ENCODE assay signal across 8 mouse cellular contexts in genomic region chr5:25529529-25530421, GRCm38 (mm10). TPM values are rescaled to one million over a fixed set of nuclear protein-coding genes. Genes with fewer than 3 reads are reported as not detected.
DNase-seq lines count a peak whose midpoint lies in the region; ATAC-seq and TF ChIP-seq lines count a peak whose summit lies in the region.

No protein-coding gene starts in this region.

- dilution Hi-C loops in CH12.LX (cut with MboI; ENCODE audit: extremely low pct_ligation_motif_present, extremely low pct_unique_long_range_greater_than_20kb, low sequenced_read_pairs) = no loop called here

- peaks cover 0 to 17% of the 10 kb centered on the region in 2 experiments; a peak in 2 of 4 replicates for H3K4me1 ChIP-seq in CH12.LX (ENCODE audit: control insufficient read depth in 1 of 2, insufficient read depth in 2 of 2)
- H3K4me1 ChIP-seq in forebrain, embryonic 11.5 days (replicated peaks; ENCODE audit: control insufficient read depth, insufficient read depth, low read length) = 0 out of 2 replicates have a peak, but pooled peaks cover 2% of the 10 kb centered on the region
- H3K4me1 ChIP-seq in heart, embryonic 16.5 days (ENCODE audit: control insufficient read depth, insufficient read depth, low read length) = peaks cover 14% of the 10 kb centered on the region
- H3K4me1 ChIP-seq in liver, embryonic 15.5 days (replicated peaks) = peaks cover 56% of the 10 kb centered on the region
- H3K4me1 ChIP-seq in neural tube, embryonic 12.5 days = peaks cover 5% of the 10 kb centered on the region

- peak; percentile 100 for ATAC-seq in forebrain, embryonic 11.5 days (replicated peaks; ENCODE audit: low FRiP score)
- ATAC-seq in heart, embryonic 16.5 days (replicated peaks; ENCODE audit: extremely low read depth, insufficient read depth, low FRiP score) = peak; percentile 99
- peak; percentile 98 for ATAC-seq in liver, embryonic 15.5 days (ENCODE audit: insufficient read depth)
- ATAC-seq in neural tube, embryonic 12.5 days (ENCODE audit: low FRiP score, low read depth) = peak; percentile 100

- peak; percentile 88 for TF ChIP-seq POLR2A in CH12.LX (IDR thresholded peaks at IDR 0.05; ENCODE audit: low read depth, low read length)

- H3K79me2 ChIP-seq in CH12.LX (replicated peaks; ENCODE audit: control insufficient read depth, extremely low read depth, insufficient read depth, poor library complexity, severe bottlenecking) = no peaks in the 10 kb centered on the region

- under 1% methylated on average over 82 of the region's 87 CpGs for WGBS in forebrain, embryonic 11.5 days
- WGBS in heart, embryonic 16.5 days = under 1% methylated on average over 77 of the region's 87 CpGs
- WGBS in liver, embryonic 15.5 days (ENCODE audit: insufficient replicate concordance) = under 1% methylated on average over 87 of the region's 87 CpGs
- under 1% methylated on average over 87 of the region's 87 CpGs for WGBS in neural tube, embryonic 12.5 days

- no peaks in the 10 kb centered on the region for H3K36me3 ChIP-seq in CH12.LX (replicated peaks in 1 of 2; ENCODE audit: control insufficient read depth in 1 of 2, insufficient read depth in 1 of 2, low read length in 1 of 2)
- H3K36me3 ChIP-seq in forebrain, embryonic 11.5 days (ENCODE audit: control insufficient read depth, insufficient read depth, low read length) = no peaks in the 10 kb centered on the region
- H3K36me3 ChIP-seq in heart, embryonic 16.5 days (ENCODE audit: control insufficient read depth, insufficient read depth) = no peaks in the 10 kb centered on the region
- H3K36me3 ChIP-seq in liver, embryonic 15.5 days (replicated peaks) = no peaks in the 10 kb centered on the region
- no peaks in the 10 kb centered on the region for H3K36me3 ChIP-seq in neural tube, embryonic 12.5 days

- in situ Hi-C loops in CH12.LX (cut with MboI; ENCODE audit: low pct_ligation_motif_present, low pct_unique_long_range_greater_than_20kb, low sequenced_read_pairs) = no loop called here

- DNase-seq in CH12.LX (ENCODE audit: extremely low read depth) = peak; percentile 99
- peak; percentile 99 for DNase-seq in c-Kit-positive CD71-positive TER-119-negative erythroid progenitor cells, embryonic 14.5 days (ENCODE audit: low read depth)
- DNase-seq in forebrain, embryonic 11.5 days (ENCODE audit: low spot score) = peak; percentile 100
- DNase-seq in kidney, postnatal 36 days = peak; percentile 100
- DNase-seq in telencephalon, adult 2 months (ENCODE audit: low read depth, low spot score) = peak; percentile 99

- no peaks in the 10 kb centered on the region for H3K9me3 ChIP-seq in CH12.LX (replicated peaks; ENCODE audit: low read length)
- H3K9me3 ChIP-seq in forebrain, embryonic 11.5 days (ENCODE audit: control insufficient read depth, low read length) = no peaks in the 10 kb centered on the region
- no peaks in the 10 kb centered on the region for H3K9me3 ChIP-seq in heart, embryonic 16.5 days (replicated peaks; ENCODE audit: control insufficient read depth, low read length)
- no peaks in the 10 kb centered on the region for H3K9me3 ChIP-seq in liver, embryonic 15.5 days (replicated peaks)
- H3K9me3 ChIP-seq in neural tube, embryonic 12.5 days = no peaks in the 10 kb centered on the region

- no peak for TF ChIP-seq RAD21 in CH12.LX (IDR thresholded peaks at IDR 0.05; ENCODE audit: low read depth, low read length)

- no peaks in the 10 kb centered on the region for H3K27me3 ChIP-seq in CH12.LX (replicated peaks)
- H3K27me3 ChIP-seq in forebrain, embryonic 11.5 days (ENCODE audit: control insufficient read depth, insufficient read depth, low read length) = no peaks in the 10 kb centered on the region
- H3K27me3 ChIP-seq in heart, embryonic 16.5 days (ENCODE audit: control insufficient read depth, insufficient read depth, low read length) = no peaks in the 10 kb centered on the region
- no peaks in the 10 kb centered on the region for H3K27me3 ChIP-seq in liver, embryonic 15.5 days
- H3K27me3 ChIP-seq in neural tube, embryonic 12.5 days (replicated peaks) = no peaks in the 10 kb centered on the region

- H3K4me2 ChIP-seq in CH12.LX (ENCODE audit: insufficient read depth, low read depth, poor library complexity, severe bottlenecking) = peak overlapping the region; percentile 19; the same call in 1 of the 2 replicates
- peak overlapping the region; percentile 55 for H3K4me2 ChIP-seq in forebrain, embryonic 11.5 days (ENCODE audit: low read depth, low read length, severe bottlenecking)
- H3K4me2 ChIP-seq in heart, embryonic 16.5 days (ENCODE audit: low read depth, low read length) = peak overlapping the region; percentile 87
- peak overlapping the region; percentile 90 for H3K4me2 ChIP-seq in liver, embryonic 15.5 days
- H3K4me2 ChIP-seq in neural tube, embryonic 12.5 days (replicated peaks) = peak overlapping the region; percentile 68

- peak overlapping the region; percentile 84 for H3K9ac ChIP-seq in CH12.LX (ENCODE audit: insufficient read depth, low read depth)
- peak overlapping the region; percentile 77 for H3K9ac ChIP-seq in forebrain, embryonic 11.5 days (ENCODE audit: low read length)
- peak overlapping the region; percentile 89 for H3K9ac ChIP-seq in heart, embryonic 16.5 days (ENCODE audit: low read length)
- peak overlapping the region; percentile 83 for H3K9ac ChIP-seq in liver, embryonic 15.5 days
- H3K9ac ChIP-seq in neural tube, embryonic 12.5 days = peak overlapping the region; percentile 73

- peak overlapping the region; percentile 77 for H3K27ac ChIP-seq in CH12.LX (ENCODE audit: insufficient read depth, low read depth)
- H3K27ac ChIP-seq in forebrain, embryonic 11.5 days (ENCODE audit: low read depth, low read length) = peak overlapping the region; percentile 94
- H3K27ac ChIP-seq in heart, embryonic 16.5 days (ENCODE audit: low read length) = peak overlapping the region; percentile 99
- peak overlapping the region; percentile 96 for H3K27ac ChIP-seq in liver, embryonic 15.5 days (replicated peaks)
- peak overlapping the region; percentile 96 for H3K27ac ChIP-seq in neural tube, embryonic 12.5 days

- no peak for TF ChIP-seq CTCF in CH12.LX (conservative IDR thresholded peaks at IDR 0.05 in 1 of 2, IDR thresholded peaks at IDR 0.05 in 1 of 2; ENCODE audit: low read depth in 2 of 2, low read length in 2 of 2)

- H3K4me3 ChIP-seq in CH12.LX (replicated peaks in 1 of 3; ENCODE audit: low read depth in 2 of 3, low read length in 2 of 3, poor library complexity in 1 of 3) = peak overlapping the region; percentile 69 to 74 (median 71)
- peak overlapping the region; percentile 64 for H3K4me3 ChIP-seq in forebrain, embryonic 11.5 days (ENCODE audit: low read depth, low read length)
- peak overlapping the region; percentile 84 for H3K4me3 ChIP-seq in heart, embryonic 16.5 days (ENCODE audit: low read length)
- H3K4me3 ChIP-seq in liver, embryonic 15.5 days (replicated peaks) = peak overlapping the region; percentile 76
- H3K4me3 ChIP-seq in neural tube, embryonic 12.5 days = peak overlapping the region; percentile 66

- peak; percentile 46; the same call in 1 of the 2 replicates for TF ChIP-seq EP300 in CH12.LX (IDR thresholded peaks at IDR 0.05; ENCODE audit: low read length)

TF ChIP-seq in CH12.LX, 34 proteins besides CTCF, POLR2A, EP300 and RAD21 (continues in another document):
- peak; percentile 78 for TF ChIP-seq NELFE (IDR thresholded peaks at IDR 0.05; ENCODE audit: low read depth, low read length)
- peak; percentile 85 for TF ChIP-seq BHLHE40 (IDR thresholded peaks at IDR 0.05; ENCODE audit: low read depth, low read length)
- no peak for TF ChIP-seq E2F4 (IDR thresholded peaks at IDR 0.05; ENCODE audit: insufficient replicate concordance, low read depth, low read length)
- peak; percentile 97 for TF ChIP-seq ELF1 (IDR thresholded peaks at IDR 0.05; ENCODE audit: low read depth, low read length)
- peak; percentile 58; the same call in 1 of the 2 replicates for TF ChIP-seq MYC (IDR thresholded peaks at IDR 0.05; ENCODE audit: low read depth, low read length)
- peak; percentile 70; the same call in 1 of the 2 replicates for TF ChIP-seq KAT2A (IDR thresholded peaks at IDR 0.05; ENCODE audit: insufficient replicate concordance, low read length)
- TF ChIP-seq TBP (conservative IDR thresholded peaks at IDR 0.05; ENCODE audit: low read depth, low read length) = peak; percentile 60; the same call in 1 of the 2 replicates
- no peak for TF ChIP-seq ZC3H11A (IDR thresholded peaks at IDR 0.05; ENCODE audit: low read depth, low read length)
- 0 out of 2 replicates have a peak, but pooled peaks have one; percentile 29 for TF ChIP-seq NRF1 (IDR thresholded peaks at IDR 0.05; ENCODE audit: low read depth, low read length)
- peak; percentile 97 for TF ChIP-seq MAZ (IDR thresholded peaks at IDR 0.05; ENCODE audit: low read depth, low read length)
- no peak for TF ChIP-seq PAX5 (IDR thresholded peaks at IDR 0.05; ENCODE audit: low read length)
- TF ChIP-seq ZMIZ1 (IDR thresholded peaks at IDR 0.05; ENCODE audit: low read depth, low read length) = peak; percentile 74
- TF ChIP-seq USF1 (IDR thresholded peaks at IDR 0.05; ENCODE audit: low read depth, low read length) = peak; percentile 40
- no peak; the same call in 1 of the 2 replicates for TF ChIP-seq CHD1 (IDR thresholded peaks at IDR 0.05; ENCODE audit: low read depth, low read length)
- TF ChIP-seq ZNF384 (IDR thresholded peaks at IDR 0.05; ENCODE audit: low read depth, low read length) = no peak; the same call in 1 of the 2 replicates
- TF ChIP-seq GABPA (IDR thresholded peaks at IDR 0.05; ENCODE audit: insufficient replicate concordance, low read depth, low read length) = no peak

RNA-seq across cellular contexts. Expression of gene Cct8l1, which starts 13.9 kb away (rescaled TPM):
- total RNA-seq in CH12.LX (2012; rRNA removed) = not detected in 2 replicates
- not detected in 2 replicates for total RNA-seq in CH12.LX (2014; rRNA removed)
- not detected in 2 replicates for polyA plus RNA-seq in CH12.LX (2012; ENCODE audit: insufficient read length, low read depth)
- not detected in 2 replicates for polyA plus RNA-seq in forebrain, embryonic 11.5 days (2014; fragmentation: Nextera tagmentation; extraction: Ambion mirVana)
- 0.16 TPM in 1 of 2 replicates, not detected in the other for polyA plus RNA-seq in heart, embryonic 16.5 days (2015; fragmentation: Nextera tagmentation; extraction: Ambion mirVana)
- polyA plus RNA-seq in liver, embryonic 15.5 days (2015; fragmentation: Nextera tagmentation; extraction: Ambion mirVana) = 0.06 TPM in 1 of 2 replicates, not detected in the other
- 0.13 TPM in 1 of 2 replicates, not detected in the other for polyA plus RNA-seq in neural tube, embryonic 12.5 days (2016; fragmentation: Nextera tagmentation; extraction: Ambion mirVana)

RNA-seq across cellular contexts. Expression of gene Kmt2c, which starts 31.2 kb away (rescaled TPM):
- total RNA-seq in CH12.LX (2012; rRNA removed) (12.8 and 14.6 TPM in 2 replicates), CH12.LX (2014; rRNA removed) (6.7 and 7.5 TPM in 2 replicates)
- polyA plus RNA-seq in CH12.LX (2012; ENCODE audit: insufficient read length, low read depth) = 9.7 and 12.7 TPM in 2 replicates
- 22.5 and 24.6 TPM in 2 replicates for polyA plus RNA-seq in forebrain, embryonic 11.5 days (2014; fragmentation: Nextera tagmentation; extraction: Ambion mirVana)
- polyA plus RNA-seq in heart, embryonic 16.5 days (2015; fragmentation: Nextera tagmentation; extraction: Ambion mirVana) = 7.7 and 8.1 TPM in 2 replicates
- polyA plus RNA-seq in liver, embryonic 15.5 days (2015; fragmentation: Nextera tagmentation; extraction: Ambion mirVana) = 5.8 and 7.4 TPM in 2 replicates
- polyA plus RNA-seq in neural tube, embryonic 12.5 days (2016; fragmentation: Nextera tagmentation; extraction: Ambion mirVana) = 22.4 and 23.8 TPM in 2 replicates

Comparison
In these comparisons a context has a peak if more than half of its experiments do, and no peak if none do; other contexts are left out.
1. Peak in every context shown above with its lines: DNase-seq, ATAC-seq, H3K4me3 ChIP-seq and H3K27ac ChIP-seq.
2. H3K4me2 ChIP-seq: peak in every context shown above with its lines; median percentile 90 in liver, embryonic 15.5 days; 87 in heart, embryonic 16.5 days; 68 in neural tube, embryonic 12.5 days; 55 in forebrain, embryonic 11.5 days; 19 in CH12.LX.